Comparison of ENCODE assay signal across 25 mouse cellular contexts in the genomic region with DNA sequence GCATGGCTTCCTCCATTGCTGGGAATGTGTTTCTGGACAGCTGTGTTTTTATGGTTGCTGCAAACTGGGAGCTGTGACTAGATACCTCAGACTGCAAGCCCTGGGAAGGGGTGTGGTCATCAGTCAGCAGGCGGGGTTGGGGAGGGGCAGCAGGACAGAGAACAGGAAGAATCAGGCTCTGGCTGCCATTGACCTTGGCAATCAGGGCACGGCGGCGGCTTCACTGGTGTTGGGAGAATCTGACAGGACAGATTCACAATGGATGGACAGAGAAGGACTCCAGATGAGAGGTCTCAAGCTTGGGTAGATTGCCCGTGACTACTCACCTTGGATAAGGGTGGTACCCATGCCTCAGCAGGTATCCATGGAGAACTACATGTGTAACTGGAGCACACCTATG.
DNase-seq lines count a peak whose midpoint lies in the region; ATAC-seq and TF ChIP-seq lines count a peak whose summit lies in the region.
"Had no signal": no experiment of that assay in that cellular context is flagged by ENCODE, and none has a peak within 500 bp of the region (broad histone marks: within the 10 kb centered on the region; RNA-seq: fewer than 3 reads in every experiment).

No protein-coding gene starts in this region.

- H3K27ac ChIP-seq in hindbrain, embryonic 10.5 days = peak overlapping the region; percentile 13; the same call in 1 of the 2 replicates
- no peak overlapping the region for H3K27ac ChIP-seq in hindbrain, embryonic 14.5 days
- no peak overlapping the region for H3K27ac ChIP-seq in midbrain, embryonic 11.5 days (ENCODE audit: low read depth, low read length)
- no peak overlapping the region for H3K27ac ChIP-seq in midbrain, postnatal 0 days (ENCODE audit: low read depth, low read length)
- H3K27ac ChIP-seq: embryonic facial prominence, embryonic 15.5 days; forebrain, embryonic 10.5 days; heart, embryonic 10.5 days; intestine, embryonic 15.5 days had no signal

- no peak overlapping the region for H3K4me3 ChIP-seq in hindbrain, embryonic 10.5 days
- H3K4me3 ChIP-seq in hindbrain, embryonic 14.5 days (replicated peaks; ENCODE audit: low read length) = no peak overlapping the region
- H3K4me3 ChIP-seq in midbrain, embryonic 11.5 days (ENCODE audit: low read depth, low read length) = no peak overlapping the region
- H3K4me3 ChIP-seq in midbrain, postnatal 0 days (ENCODE audit: low read depth, low read length) = no peak overlapping the region
- peak overlapping the region; percentile 8; the same call in 1 of the 2 replicates for H3K4me3 ChIP-seq in E14TG2a.4 (replicated peaks; ENCODE audit: low read length)
- H3K4me3 ChIP-seq: embryonic facial prominence, embryonic 15.5 days; erythroblast, embryonic 14.5 days; forebrain, embryonic 10.5 days; heart, embryonic 10.5 days; intestine, embryonic 15.5 days had no signal

- H3K9me3 ChIP-seq in hindbrain, embryonic 10.5 days = no peaks in the 10 kb centered on the region
- no peaks in the 10 kb centered on the region for H3K9me3 ChIP-seq in hindbrain, embryonic 14.5 days (ENCODE audit: control insufficient read depth, low read length)
- H3K9me3 ChIP-seq in midbrain, embryonic 11.5 days (ENCODE audit: control insufficient read depth, low read length) = peaks cover 3% of the 10 kb centered on the region; the same call in 1 of the 2 replicates
- H3K9me3 ChIP-seq in midbrain, postnatal 0 days (ENCODE audit: low read length) = no peaks in the 10 kb centered on the region
- H3K9me3 ChIP-seq in E14TG2a.4 (ENCODE audit: low read length) = no peaks in the 10 kb centered on the region
- H3K9me3 ChIP-seq: embryonic facial prominence, embryonic 15.5 days; heart, embryonic 10.5 days; intestine, embryonic 15.5 days had no signal

- TF ChIP-seq CTCF in midbrain, postnatal 0 days (IDR thresholded peaks at IDR 0.05) = no peak
- TF ChIP-seq CTCF in E14TG2a.4 (conservative IDR thresholded peaks at IDR 0.05; ENCODE audit: low read length) = no peak

- H3K4me2 ChIP-seq in hindbrain, embryonic 14.5 days (replicated peaks) = no peak overlapping the region
- H3K4me2 ChIP-seq in midbrain, embryonic 11.5 days = no peak overlapping the region
- H3K4me2 ChIP-seq in midbrain, postnatal 0 days (ENCODE audit: low read depth, low read length, poor library complexity, severe bottlenecking) = no peak overlapping the region
- H3K4me2 ChIP-seq: embryonic facial prominence, embryonic 15.5 days; intestine, embryonic 15.5 days had no signal

- no peak for DNase-seq in hindbrain, embryonic 10.5 days (ENCODE audit: low spot score)
- no peak for DNase-seq in hindbrain, embryonic 14.5 days (ENCODE audit: low spot score)
- DNase-seq in midbrain, embryonic 11.5 days (ENCODE audit: low spot score, missing footprints) = peak; percentile 61
- no peak for DNase-seq in midbrain, postnatal 0 days (ENCODE audit: low spot score)
- DNase-seq in R1 (ENCODE audit: low read depth, low spot score) = peak; percentile 72
- DNase-seq in cerebellum, postnatal 10 days = no peak
- no peak for DNase-seq in cerebellum, postnatal 4 days (ENCODE audit: low spot score in 2 of 2)
- DNase-seq: adrenal gland, adult 2 months; adrenal gland, postnatal 25 days; B cell, adult 2 months; cerebellum, adult 18-20 months; cerebellum, adult 9-11 months; embryo, embryonic 11 days; gastrocnemius, postnatal 36 days; heart, postnatal 10 days; heart, postnatal 4 days had no signal

- H3K4me1 ChIP-seq in hindbrain, embryonic 10.5 days (replicated peaks) = peaks cover 59% of the 10 kb centered on the region
- H3K4me1 ChIP-seq in hindbrain, embryonic 14.5 days (replicated peaks; ENCODE audit: control insufficient read depth, insufficient read depth, low read length) = peaks cover 26% of the 10 kb centered on the region; the same call in 1 of the 2 replicates
- peaks cover 27% of the 10 kb centered on the region for H3K4me1 ChIP-seq in midbrain, embryonic 11.5 days (ENCODE audit: control insufficient read depth, insufficient read depth, low read length)
- 0 out of 2 replicates have a peak, but pooled peaks cover 5% of the 10 kb centered on the region for H3K4me1 ChIP-seq in midbrain, postnatal 0 days (ENCODE audit: insufficient read depth, low read length)
- H3K4me1 ChIP-seq in E14TG2a.4 (replicated peaks; ENCODE audit: low read depth, low read length) = peaks cover 71% of the 10 kb centered on the region
- H3K4me1 ChIP-seq: heart, embryonic 10.5 days; intestine, embryonic 15.5 days had no signal

- 86% methylated on average over 5 of the region's 5 CpGs for WGBS in hindbrain, embryonic 10.5 days
- 88% methylated on average over 5 of the region's 5 CpGs for WGBS in hindbrain, embryonic 14.5 days
- 91% methylated on average over 5 of the region's 5 CpGs for WGBS in midbrain, embryonic 11.5 days
- 94% methylated on average over 5 of the region's 5 CpGs for WGBS in midbrain, postnatal 0 days

- H3K27me3 ChIP-seq in hindbrain, embryonic 10.5 days (ENCODE audit: insufficient read depth, poor library complexity, severe bottlenecking) = peaks cover 10% of the 10 kb centered on the region; the same call in 1 of the 2 replicates
- H3K27me3 ChIP-seq in hindbrain, embryonic 14.5 days (ENCODE audit: control insufficient read depth, insufficient read depth, low read length) = no peaks in the 10 kb centered on the region
- no peaks in the 10 kb centered on the region; the same call in 1 of the 2 replicates for H3K27me3 ChIP-seq in midbrain, embryonic 11.5 days (ENCODE audit: control insufficient read depth, insufficient read depth, low read length)
- H3K27me3 ChIP-seq in midbrain, postnatal 0 days (ENCODE audit: insufficient read depth, low read length) = no peaks in the 10 kb centered on the region
- H3K27me3 ChIP-seq in E14TG2a.4 (ENCODE audit: insufficient read depth, low read length) = no peaks in the 10 kb centered on the region
- H3K27me3 ChIP-seq: intestine, embryonic 15.5 days had no signal

- no peak overlapping the region for H3K9ac ChIP-seq in hindbrain, embryonic 14.5 days
- no peak overlapping the region for H3K9ac ChIP-seq in midbrain, embryonic 11.5 days (ENCODE audit: low read length)
- H3K9ac ChIP-seq in midbrain, postnatal 0 days (replicated peaks; ENCODE audit: low read length, poor library complexity, severe bottlenecking) = no peak overlapping the region
- H3K9ac ChIP-seq: embryonic facial prominence, embryonic 15.5 days; intestine, embryonic 15.5 days had no signal

- no peaks in the 10 kb centered on the region for H3K36me3 ChIP-seq in hindbrain, embryonic 10.5 days
- H3K36me3 ChIP-seq in hindbrain, embryonic 14.5 days (replicated peaks; ENCODE audit: control insufficient read depth, insufficient read depth) = no peaks in the 10 kb centered on the region
- H3K36me3 ChIP-seq in midbrain, embryonic 11.5 days (ENCODE audit: control insufficient read depth, insufficient read depth, low read length) = no peaks in the 10 kb centered on the region
- no peaks in the 10 kb centered on the region for H3K36me3 ChIP-seq in midbrain, postnatal 0 days (ENCODE audit: insufficient read depth, low read length)
- no peaks in the 10 kb centered on the region for H3K36me3 ChIP-seq in E14TG2a.4 (ENCODE audit: insufficient read depth, low read length)
- H3K36me3 ChIP-seq: embryonic facial prominence, embryonic 15.5 days; forebrain, embryonic 10.5 days; G1E; heart, embryonic 10.5 days; intestine, embryonic 15.5 days had no signal

- no peak for ATAC-seq in hindbrain, embryonic 14.5 days (ENCODE audit: low FRiP score)
- no peak for ATAC-seq in midbrain, embryonic 11.5 days (ENCODE audit: low FRiP score)
- no peak for ATAC-seq in midbrain, postnatal 0 days (ENCODE audit: low FRiP score)
- ATAC-seq: CD4-positive, CD25-positive, alpha-beta regulatory T cell, adult 4 months; forebrain, embryonic 14.5 days; intestine, embryonic 15.5 days had no signal

Comparison
In these comparisons a context has a peak if more than half of its experiments do, and no peak if none do; other contexts are left out.
1. DNase-seq: peak in midbrain, embryonic 11.5 days (single experiment) and R1 (single experiment); none in hindbrain, embryonic 10.5 days (single experiment), hindbrain, embryonic 14.5 days (single experiment), midbrain, postnatal 0 days (single experiment), cerebellum, postnatal 10 days (0 of 2) and cerebellum, postnatal 4 days (0 of 2).